Mouse (Mus musculus) left cerebral cortex, adult 8-10 months (tissue): ENCODE measurements around the gene Xylt1. TPM values are rescaled to one million over a fixed set of nuclear protein-coding genes. Genes with fewer than 3 reads are reported as not detected.

Source experiments
- DNase-seq, 2 experiments: peaks; one replicate each; pipeline ENCODE4 v3.0.0; 2022; ENCODE audit warnings: low spot score in 2 of 2
- total RNA-seq, 4 experiments: library from RNA; stranded (reverse); gene quantifications; 2 replicates each; pipeline ENCODE4 v1.2.4; 2022

The Xylt1 gene
- total RNA-seq, 4 experiments from 2014 or later: 46.8 to 52.9 (median 48.7) TPM

DNA sequence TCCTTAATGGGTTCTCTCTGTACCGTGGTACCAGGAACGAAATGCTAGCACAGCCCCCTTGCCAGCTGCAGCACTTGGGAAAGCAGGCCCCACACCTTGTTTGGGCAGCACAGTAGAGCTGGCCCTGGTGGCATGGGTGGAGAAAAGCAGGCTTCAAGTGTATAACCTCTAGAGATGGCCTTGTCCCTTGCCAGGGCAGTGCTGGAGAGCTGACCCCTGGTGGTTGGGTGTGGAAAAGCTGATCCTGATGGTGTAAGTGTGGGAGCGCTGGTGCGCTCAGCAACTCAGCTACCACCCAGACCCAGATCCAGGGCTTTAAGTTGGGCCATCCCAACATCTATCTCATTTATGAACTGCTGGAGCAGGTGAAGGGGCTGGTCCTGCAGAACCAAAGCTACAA lies 314.8 kb downstream of the Xylt1 start:
- no peak for DNase-seq

DNA sequence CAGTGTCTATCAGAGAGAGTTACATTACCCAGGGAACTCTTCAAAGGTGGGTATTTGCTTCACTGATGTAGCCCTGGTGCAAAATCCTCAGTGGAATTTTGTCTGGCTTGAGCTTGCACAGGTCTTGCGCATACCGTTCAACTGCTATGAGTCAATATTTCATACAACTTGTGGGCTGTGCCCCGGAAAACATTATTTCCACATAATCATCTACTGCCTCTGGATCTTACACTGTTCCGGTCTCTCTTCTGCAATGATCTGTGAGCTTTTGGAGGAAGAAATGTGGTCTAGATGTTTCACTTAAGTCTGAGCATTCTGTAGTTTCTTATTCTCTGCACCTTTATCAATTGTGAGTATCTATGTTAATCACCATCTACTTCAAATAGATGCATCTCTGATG lies 316.9 kb downstream of the Xylt1 start:
- no peak for DNase-seq

DNA sequence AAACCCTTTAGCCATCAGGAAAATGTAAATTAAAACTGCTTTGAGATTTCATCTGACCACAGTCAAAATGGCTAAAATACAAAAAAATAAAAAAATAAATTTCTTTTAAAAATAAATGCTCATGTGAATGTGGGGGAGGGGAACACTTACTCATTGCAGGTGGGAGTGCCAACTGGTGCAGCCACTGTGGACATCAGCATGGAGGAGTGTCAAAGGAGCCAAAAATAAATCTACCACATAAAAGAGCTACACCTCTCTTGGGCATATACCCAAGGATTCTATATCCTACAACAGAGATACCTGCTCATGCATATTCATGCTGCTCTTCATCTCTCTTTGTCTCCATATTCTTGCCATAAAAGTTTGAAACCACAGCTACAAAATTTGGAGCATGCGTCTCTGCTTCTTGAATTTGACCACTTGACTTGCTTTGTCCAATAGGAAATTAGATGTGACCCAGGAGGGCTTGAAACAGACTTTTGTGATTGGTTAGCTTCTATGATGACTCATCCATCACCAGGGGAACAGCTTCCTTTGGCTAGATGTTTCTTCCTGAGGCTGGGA lies 317.9 kb downstream of the Xylt1 start:
- peak in 1 of 2 experiments; percentile 65 for DNase-seq

DNA sequence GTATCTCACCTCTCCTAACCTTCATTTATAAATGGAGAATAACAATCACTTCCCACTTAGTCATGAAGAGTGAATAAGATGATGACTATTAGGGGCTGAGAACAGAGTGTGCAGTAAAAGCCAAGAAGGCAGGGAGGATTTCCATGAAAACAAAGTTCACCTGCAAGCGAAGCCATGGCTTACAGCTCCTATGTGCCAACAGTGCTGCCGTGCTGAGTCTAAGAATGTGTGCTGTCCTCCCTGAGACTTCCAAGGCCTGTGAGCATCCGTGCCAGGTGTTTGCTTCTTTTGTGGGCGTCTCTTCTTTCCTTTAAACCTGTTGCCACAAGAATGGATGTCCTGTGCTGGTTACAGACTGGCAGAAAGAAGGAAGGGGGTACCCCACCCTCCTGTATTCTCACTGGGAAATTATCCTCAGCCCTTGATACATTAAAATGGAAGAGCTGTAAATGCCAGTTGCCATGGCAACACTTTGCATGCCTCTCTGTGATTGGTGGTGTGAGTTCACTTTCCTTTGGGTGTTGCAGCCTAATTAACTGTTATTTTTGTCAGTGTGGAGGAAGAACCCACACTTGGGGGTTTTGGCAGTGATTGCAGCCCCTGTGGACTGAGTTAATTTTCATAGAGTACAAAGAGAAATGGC lies 318.7 kb downstream of the Xylt1 start:
- DNase-seq: peak; percentile 13 to 81

DNA sequence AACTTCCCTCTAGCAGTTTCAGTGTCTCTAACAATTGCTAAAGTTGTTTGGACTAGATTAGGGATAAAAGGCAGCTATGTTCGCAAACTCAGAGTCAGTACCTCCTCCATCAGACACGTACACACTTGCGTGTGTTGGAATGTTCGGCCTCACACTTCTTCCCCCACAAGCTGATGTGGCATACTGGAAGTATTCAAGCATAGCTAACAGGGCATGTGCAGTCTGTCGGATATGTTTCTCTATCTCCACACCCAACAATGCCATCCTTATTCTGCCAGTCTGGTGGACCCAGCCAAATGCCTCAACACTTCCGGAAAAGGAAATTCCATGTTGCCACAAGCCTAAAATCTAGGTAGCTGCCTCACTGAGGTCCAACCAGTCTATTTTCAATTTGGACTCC lies 319.3 kb downstream of the Xylt1 start:
- peak in 1 of 2 experiments; percentile 48 for DNase-seq

DNA sequence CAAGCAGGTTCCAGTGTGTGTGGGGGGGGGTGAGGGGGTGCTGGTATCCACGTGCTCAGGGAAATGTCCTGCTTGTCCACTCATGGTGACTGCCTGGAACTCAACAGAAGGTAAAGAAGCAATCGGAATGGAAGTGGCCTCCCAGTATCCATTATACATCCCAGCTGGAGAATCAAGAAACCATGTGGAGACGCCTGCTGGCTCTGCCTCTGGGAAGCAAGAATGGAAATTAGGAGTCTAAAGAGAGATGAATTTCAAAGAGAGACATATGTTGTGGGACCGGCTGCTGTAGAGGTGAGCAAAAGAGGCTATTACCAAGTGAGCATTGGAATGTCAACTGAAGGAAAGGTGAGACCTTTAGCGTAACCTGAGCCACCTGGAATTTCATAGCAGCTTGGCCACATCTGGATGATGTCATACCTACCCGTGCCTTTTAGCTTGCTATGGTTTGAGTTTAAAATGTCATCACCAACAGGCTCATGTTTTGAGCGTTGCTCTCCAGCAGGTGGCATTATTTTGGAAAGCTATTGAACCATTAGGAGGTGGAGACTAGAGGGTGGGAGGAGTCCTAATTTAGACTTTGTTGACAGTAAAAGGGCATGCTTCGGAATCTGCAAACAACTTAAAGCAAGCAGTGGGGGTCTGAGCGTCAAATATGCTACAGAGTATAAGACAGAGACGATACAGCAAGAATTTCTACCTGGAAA lies 329.3 kb downstream of the Xylt1 start:
- DNase-seq: peak in 1 of 2 experiments; percentile 20

DNA sequence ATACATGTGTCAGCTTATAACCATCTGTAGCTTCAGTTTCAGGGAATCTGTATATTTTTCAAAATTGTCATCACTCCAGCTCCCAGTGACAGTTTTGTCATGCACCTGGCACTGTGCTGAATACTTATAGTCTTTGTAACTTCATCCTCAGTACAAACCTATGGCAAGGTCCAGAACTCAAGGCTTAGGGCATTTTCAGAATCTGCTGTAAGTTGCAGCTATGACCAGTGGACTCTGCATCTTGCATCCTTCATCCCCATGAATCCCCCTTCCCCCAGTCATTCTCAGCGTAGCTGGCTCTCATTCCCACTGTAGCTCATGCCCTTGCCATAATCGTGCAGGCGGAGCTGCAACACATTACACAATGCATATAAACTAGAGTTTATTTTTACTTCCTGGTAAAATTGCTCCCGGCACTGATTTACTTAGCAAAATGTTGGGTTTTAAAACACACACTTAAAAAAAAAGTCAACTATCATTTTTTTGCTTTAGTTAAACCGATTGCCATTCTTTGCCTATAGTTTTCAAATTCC lies 336.2 kb downstream of the Xylt1 start:
- DNase-seq: no peak

DNA sequence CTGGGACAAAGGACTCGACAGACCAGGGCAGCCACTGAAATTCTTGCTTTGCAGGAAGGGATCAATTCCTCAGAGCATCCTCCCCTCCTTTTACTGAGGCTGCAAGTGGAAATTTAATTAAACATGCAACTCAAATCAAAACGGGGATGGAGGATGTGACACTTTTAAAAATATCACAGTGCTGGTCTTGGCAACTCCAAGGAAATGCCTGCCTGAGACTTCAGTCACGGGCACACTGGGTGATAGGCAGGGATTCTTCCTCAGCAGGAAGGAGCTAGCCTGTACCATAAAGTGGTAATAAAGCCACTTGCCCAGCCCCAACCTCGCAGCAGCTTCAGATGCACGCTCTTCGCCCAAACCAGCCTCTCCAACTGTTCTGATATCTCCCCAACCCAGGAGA lies 339.6 kb downstream of the Xylt1 start:
- no peak for DNase-seq
